Mouse (Mus musculus) kidney, embryonic 14.5 days (tissue): Measurements from ENCODE around the gene Foxk2. TPM values are rescaled to one million over a fixed set of nuclear protein-coding genes. Genes with fewer than 3 reads are reported as not detected.

Source experiments
- ATAC-seq: fragments of 200-750 bp; cut with Nextera tagmentation; 2 replicates; pipeline ENCODE4 v1.8.0; 2017; ENCODE audit warnings: moderate number of reproducible peaks, mild to moderate bottlenecking, moderate TSS enrichment, moderate library complexity; ENCODE audit not compliant: low FRiP score, low TSS enrichment
- H3K27ac ChIP-seq: fragments of 300-500 bp; sonication (generic); 2 replicates; pipeline ENCODE4 v1.5.1; 2014; ENCODE audit warnings: low read depth, mild to moderate bottlenecking, low read length, moderate library complexity, mixed read lengths
- H3K27me3 ChIP-seq: fragments of 300-500 bp; sonication (generic); 2 replicates; pipeline ENCODE4 v1.6.1; 2014; ENCODE audit warnings: mild to moderate bottlenecking, low read length; ENCODE audit not compliant: control insufficient read depth, insufficient read depth
- H3K36me3 ChIP-seq: fragments of 300-500 bp; sonication (generic); 2 replicates; pipeline ENCODE4 v1.6.1; 2014; ENCODE audit warnings: low read length, mixed read lengths; ENCODE audit not compliant: control insufficient read depth, insufficient read depth
- H3K4me1 ChIP-seq: fragments of 300-500 bp; sonication (generic); 2 replicates; pipeline ENCODE4 v1.6.1; 2014; ENCODE audit warnings: low read length, mixed read lengths; ENCODE audit not compliant: control insufficient read depth, insufficient read depth
- H3K4me2 ChIP-seq: fragments of 300-500 bp; sonication (generic); replicated peaks from 2 replicates; pipeline ENCODE4 v1.6.1; 2014; ENCODE audit warnings: low read depth, mild to moderate bottlenecking, low read length
- H3K4me3 ChIP-seq: fragments of 300-500 bp; sonication (generic); 2 replicates; pipeline ENCODE4 v1.5.1; 2014; ENCODE audit warnings: mild to moderate bottlenecking, low read length
- H3K9ac ChIP-seq: fragments of 300-500 bp; sonication (generic); 2 replicates; pipeline ENCODE4 v1.6.1; 2014; ENCODE audit warnings: low read depth, mild to moderate bottlenecking, low read length, moderate library complexity
- H3K9me3 ChIP-seq: fragments of 300-500 bp; sonication (generic); 2 replicates; pipeline ENCODE4 v1.6.1; 2016; ENCODE audit warnings: low read length; ENCODE audit not compliant: control insufficient read depth
- WGBS: fragments of 180-500 bp; shearing (Covaris S2); extraction: QIAGEN DNeasy Blood & Tissue Kit; methylation state at CpG from one replicate; pipeline ENCODE4 v1.1.7; 2014; 5-methylcytosine and 5-hydroxymethylcytosine counted together
- polyA plus RNA-seq: library from polyadenylated mRNA; unstranded; fragments of >200 nt; fragmentation: Nextera tagmentation; extraction: Ambion mirVana; gene quantifications from 2 replicates; pipeline ENCODE4 v1.2.1, GENCODE M21; 2014

The Foxk2 gene
- polyA plus RNA-seq, result 10.5 and 10.8 TPM in 2 replicates

DNA sequence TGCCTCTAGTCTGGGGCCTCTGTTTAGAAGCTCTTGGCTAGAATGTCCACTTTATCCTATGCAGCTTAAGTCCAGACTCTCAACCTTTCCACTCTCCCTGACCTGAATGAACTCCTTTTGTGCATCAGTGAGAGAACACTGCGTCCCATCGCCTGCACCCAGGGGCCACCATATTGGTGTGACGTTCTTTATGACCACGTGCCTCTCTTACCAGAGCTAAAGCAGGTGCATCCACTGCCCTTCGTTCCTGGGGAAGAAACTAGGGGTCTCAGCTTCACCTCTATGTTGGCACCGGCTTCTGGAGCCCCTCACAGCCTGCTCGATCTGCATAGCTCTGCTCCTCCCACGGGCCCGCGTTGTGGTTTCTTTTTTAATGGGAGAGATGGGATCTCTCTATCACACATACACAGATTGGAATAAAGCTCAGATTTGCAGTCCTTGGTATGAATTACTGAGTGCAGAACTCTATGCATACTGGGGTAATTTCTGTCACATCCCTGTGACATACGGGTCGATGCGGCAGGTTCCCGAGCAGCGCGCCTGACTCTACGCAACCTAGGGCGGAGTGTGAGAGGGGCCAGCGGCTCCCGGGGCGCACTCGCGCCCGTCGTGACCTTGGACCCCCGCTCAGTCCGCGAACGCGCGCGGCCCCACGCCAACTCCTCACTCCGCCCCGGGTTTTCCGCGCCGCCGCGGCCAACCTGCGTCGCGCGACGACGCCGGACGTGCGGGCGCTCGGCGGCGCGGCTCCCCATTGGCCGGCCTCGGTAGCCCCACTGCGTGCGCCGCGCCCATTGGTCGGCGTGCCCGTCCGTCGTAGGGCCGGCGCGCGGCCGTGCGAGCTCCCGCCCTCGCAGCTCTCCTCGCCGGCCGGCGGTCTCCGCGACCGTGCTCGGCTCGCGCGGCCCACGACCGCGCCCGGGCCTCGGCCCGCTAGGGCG, at the start of gene Foxk2:
Gene Foxk2, plus strand, starts transcription at position 831 of the 941 bp plus-strand sequence.
- H3K9me3 ChIP-seq, result no peaks in the 10 kb centered on the region
- H3K27ac ChIP-seq, result peak within 1 kb of the TSS; percentile 76
- peak within 1 kb of the TSS; percentile 93 for H3K4me2 ChIP-seq
- H3K4me3 ChIP-seq, result peak within 1 kb of the TSS; percentile 84
- H3K9ac ChIP-seq, result peak within 1 kb of the TSS; percentile 93
- under 1% methylated on average over 72 of the region's 91 CpGs for WGBS
- peak; percentile 99 for ATAC-seq
- H3K27me3 ChIP-seq, result no peaks in the 10 kb centered on the region
- H3K36me3 ChIP-seq, result peaks cover 34% of the 10 kb centered on the region
- H3K4me1 ChIP-seq, result peaks cover 20% of the 10 kb centered on the region

DNA sequence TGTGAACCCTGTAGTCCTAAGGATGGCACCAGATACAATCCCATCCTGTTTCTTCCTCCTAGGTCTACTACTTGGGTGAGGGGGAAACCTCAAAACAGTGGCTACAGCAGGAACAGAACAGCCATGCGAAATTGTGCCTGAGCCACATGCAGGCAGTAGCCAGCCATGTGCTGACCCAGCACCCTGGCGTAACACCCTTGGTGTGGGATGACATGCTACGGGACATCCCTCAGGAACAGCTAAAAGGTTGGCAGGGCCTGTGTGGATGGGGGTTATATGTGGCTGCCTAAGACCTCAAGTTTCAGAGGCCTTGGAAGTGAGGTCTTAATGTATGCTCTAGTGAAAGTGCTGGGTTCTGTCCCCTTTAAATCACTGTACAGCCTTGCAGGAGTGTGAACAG, 43.0 kb upstream of the Foxk2 start:
- H3K27me3 ChIP-seq, result no peaks in the 10 kb centered on the region
- no peaks in the 10 kb centered on the region for H3K4me1 ChIP-seq
- H3K4me3 ChIP-seq, result no peak overlapping the region
- H3K36me3 ChIP-seq, result peaks cover 34% of the 10 kb centered on the region
- no peak overlapping the region for H3K4me2 ChIP-seq
- no peaks in the 10 kb centered on the region for H3K9me3 ChIP-seq
- no peak overlapping the region for H3K27ac ChIP-seq
- ATAC-seq, result no peak
- 91% methylated on average over 3 of the region's 3 CpGs for WGBS
- no peak overlapping the region for H3K9ac ChIP-seq

DNA sequence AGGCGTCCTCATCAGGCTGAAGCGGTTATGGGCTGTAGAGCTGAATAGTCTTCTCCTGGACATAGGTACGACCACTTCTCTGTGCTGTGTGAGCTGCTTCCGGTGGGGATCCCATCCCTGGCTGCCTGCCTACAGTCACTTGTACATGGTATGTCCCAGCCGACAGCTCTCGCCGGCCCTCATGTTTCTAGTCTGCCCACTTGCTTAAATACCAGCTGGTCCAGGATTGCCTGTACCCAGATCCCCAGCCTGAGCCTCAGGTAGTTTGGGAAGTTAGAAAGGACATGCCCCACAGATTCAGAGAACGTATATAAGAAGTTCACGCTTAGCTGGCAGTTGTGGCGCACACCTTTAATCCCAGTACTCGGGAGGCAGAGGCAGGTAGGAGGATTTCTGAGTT, 40.0 kb upstream of the Foxk2 start:
- WGBS, result 91% methylated on average over 11 of the region's 11 CpGs
- Histone ChIP-seq H3K9ac (no peak overlapping the region), H3K4me1 (no peaks in the 10 kb centered on the region), H3K4me2 (no peak overlapping the region), H3K9me3 (no peaks in the 10 kb centered on the region), H3K27ac (no peak overlapping the region), H3K36me3 (peaks cover 61% of the 10 kb centered on the region), H3K4me3 (no peak overlapping the region), H3K27me3 (no peaks in the 10 kb centered on the region)
- ATAC-seq, result no peak

DNA sequence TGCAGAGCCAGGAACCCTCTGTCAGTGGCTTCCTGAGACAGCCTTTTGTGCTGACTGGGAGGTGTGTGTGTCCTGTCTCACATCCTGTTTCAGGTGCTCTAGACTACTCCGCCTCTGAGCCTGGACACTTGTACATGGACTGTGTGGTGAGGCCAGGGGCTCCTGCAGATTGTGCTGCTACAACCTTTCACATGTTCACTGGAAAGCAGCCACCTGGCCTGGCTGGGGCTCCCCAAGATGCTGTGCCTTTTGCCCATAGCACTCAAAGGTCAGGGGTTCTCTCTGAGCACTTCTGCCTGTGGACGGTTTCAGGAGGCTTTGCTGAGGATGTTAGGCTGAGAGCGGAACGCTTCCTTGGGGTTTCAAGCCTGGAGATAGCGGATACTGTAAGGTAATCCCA, 39.0 kb upstream of the Foxk2 start:
- no peaks in the 10 kb centered on the region for H3K27me3 ChIP-seq
- H3K9me3 ChIP-seq, result no peaks in the 10 kb centered on the region
- H3K4me1 ChIP-seq, result no peaks in the 10 kb centered on the region
- no peak overlapping the region for H3K27ac ChIP-seq
- no peak overlapping the region for H3K4me2 ChIP-seq
- no peak overlapping the region for H3K4me3 ChIP-seq
- WGBS, result 87% methylated on average over 5 of the region's 5 CpGs
- H3K36me3 ChIP-seq, result peaks cover 71% of the 10 kb centered on the region
- no peak for ATAC-seq
- no peak overlapping the region for H3K9ac ChIP-seq

GRCm38 (mm10) chr11:121221321-121222010, 38.3 kb upstream of the Foxk2 start:
- no peak for ATAC-seq
- H3K9me3 ChIP-seq, result no peaks in the 10 kb centered on the region
- H3K4me2 ChIP-seq, result no peak overlapping the region
- no peak overlapping the region for H3K9ac ChIP-seq
- no peaks in the 10 kb centered on the region for H3K27me3 ChIP-seq
- H3K27ac ChIP-seq, result no peak overlapping the region
- H3K4me3 ChIP-seq, result no peak overlapping the region
- H3K36me3 ChIP-seq, result peaks cover 75% of the 10 kb centered on the region
- 93% methylated on average over 6 of the region's 6 CpGs for WGBS
- no peaks in the 10 kb centered on the region for H3K4me1 ChIP-seq

- no peak for ATAC-seq
- Histone ChIP-seq H3K27ac (peak overlapping the region; percentile 60), H3K4me2 (peak overlapping the region; percentile 77), H3K9me3 (no peaks in the 10 kb centered on the region), H3K4me1 (peaks cover 9% of the 10 kb centered on the region), H3K9ac (peak overlapping the region; percentile 68), H3K36me3 (peaks cover 36% of the 10 kb centered on the region), H3K27me3 (no peaks in the 10 kb centered on the region), H3K4me3 (peak overlapping the region; percentile 62)
- 21% methylated on average over 21 of the region's 21 CpGs for WGBS
Measured at GRCm38 (mm10) chr11:121228129-121229017, 31.4 kb upstream of the Foxk2 start.

GRCm38 (mm10) chr11:121229018-121229439, 30.8 kb upstream of the Foxk2 start, which contains the start of gene Cybc1:
TSS of gene Cybc1 (minus strand) at chr11:121229322.
- Histone ChIP-seq H3K9ac (peak within 1 kb of the TSS; percentile 68), H3K27me3 (no peaks in the 10 kb centered on the region), H3K4me2 (peak within 1 kb of the TSS; percentile 77), H3K4me1 (peaks cover 9% of the 10 kb centered on the region), H3K36me3 (peaks cover 30% of the 10 kb centered on the region), H3K4me3 (peak within 1 kb of the TSS; percentile 62), H3K9me3 (no peaks in the 10 kb centered on the region), H3K27ac (peak within 1 kb of the TSS; percentile 60)
- peak; percentile 94 for ATAC-seq
- 0% methylated on average over 23 of the region's 23 CpGs for WGBS

DNA sequence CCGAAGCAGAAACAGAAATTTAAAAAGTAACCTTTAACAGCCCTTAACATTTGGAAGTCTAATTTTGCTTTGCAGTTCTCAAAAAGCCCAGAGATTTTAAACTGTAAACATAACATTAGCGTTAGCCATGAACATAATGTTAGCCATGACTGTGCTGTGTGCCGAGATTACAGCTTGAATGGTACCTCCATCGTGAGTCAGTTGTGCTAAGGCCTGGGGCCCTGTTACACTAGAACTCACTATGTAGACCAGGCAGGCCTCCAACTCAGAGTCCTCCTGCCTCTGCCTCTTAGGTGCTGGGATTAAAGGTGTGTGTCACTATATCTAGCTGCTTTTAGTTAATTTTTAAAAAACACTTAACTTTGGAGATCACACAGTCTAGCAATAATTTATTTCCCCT, 28.6 kb upstream of the Foxk2 start:
- 84% methylated on average over 4 of the region's 4 CpGs for WGBS
- Histone ChIP-seq H3K4me3 (no peak overlapping the region), H3K9me3 (no peaks in the 10 kb centered on the region), H3K27ac (no peak overlapping the region), H3K9ac (no peak overlapping the region), H3K4me2 (no peak overlapping the region), H3K36me3 (peaks cover 9% of the 10 kb centered on the region), H3K4me1 (peaks cover 14% of the 10 kb centered on the region), H3K27me3 (no peaks in the 10 kb centered on the region)
- ATAC-seq, result no peak
